Mouse (Mus musculus) kidney, embryonic 15.5 days (tissue): ENCODE results near the gene Spata9. TPM values are rescaled to one million over a fixed set of nuclear protein-coding genes. Genes with fewer than 3 reads are reported as not detected.
"Not testable (repeated sequence)": the region's sequence is repeated elsewhere in the genome, so short reads cannot be mapped to it uniquely, and the experiment has no call there.

Experiments
- ATAC-seq: fragments of 200-750 bp; cut with Nextera tagmentation; replicated peaks from 2 replicates; pipeline ENCODE4 v1.8.0; 2017; ENCODE audit warnings: moderate TSS enrichment; ENCODE audit not compliant: low FRiP score
- H3K27ac ChIP-seq: fragments of 300-500 bp; sonication (generic); 2 replicates; pipeline ENCODE4 v1.5.1; 2015; ENCODE audit warnings: mild to moderate bottlenecking, inconsistent platforms
- H3K27me3 ChIP-seq: fragments of 300-500 bp; sonication (generic); 2 replicates; pipeline ENCODE4 v1.6.1; 2015; ENCODE audit warnings: inconsistent platforms
- H3K36me3 ChIP-seq: fragments of 300-500 bp; sonication (generic); 2 replicates; pipeline ENCODE4 v1.6.1; 2015; ENCODE audit warnings: inconsistent platforms
- H3K4me1 ChIP-seq: fragments of 300-500 bp; sonication (generic); 2 replicates; pipeline ENCODE4 v1.6.1; 2015; ENCODE audit warnings: inconsistent platforms
- H3K4me2 ChIP-seq: fragments of 300-500 bp; sonication (generic); 2 replicates; pipeline ENCODE4 v1.6.1; 2015; ENCODE audit warnings: moderate library complexity, mild to moderate bottlenecking, inconsistent platforms
- H3K4me3 ChIP-seq: fragments of 300-500 bp; sonication (generic); replicated peaks from 2 replicates; pipeline ENCODE4 v1.5.1; 2015; ENCODE audit warnings: mild to moderate bottlenecking, inconsistent platforms
- H3K9ac ChIP-seq: fragments of 300-500 bp; sonication (generic); 2 replicates; pipeline ENCODE4 v1.6.1; 2015; ENCODE audit warnings: mild to moderate bottlenecking, inconsistent platforms
- H3K9me3 ChIP-seq: fragments of 300-500 bp; sonication (generic); replicated peaks from 2 replicates; pipeline ENCODE4 v1.6.1; 2016; ENCODE audit warnings: inconsistent platforms
- WGBS: fragments of 180-500 bp; shearing (Covaris S2); methylation state at CpG from one replicate; pipeline ENCODE4 v1.1.7; 2015; ENCODE audit warnings: mixed read lengths; 5-methylcytosine and 5-hydroxymethylcytosine counted together
- polyA plus RNA-seq: library from polyadenylated mRNA; unstranded; fragments of >200 nt; fragmentation: Nextera tagmentation; extraction: Ambion mirVana; gene quantifications from 2 replicates; pipeline ENCODE4 v1.2.1, GENCODE M21; 2015

Spata9 gene
- 0.84 and 0.87 TPM in 2 replicates for polyA plus RNA-seq

DNA sequence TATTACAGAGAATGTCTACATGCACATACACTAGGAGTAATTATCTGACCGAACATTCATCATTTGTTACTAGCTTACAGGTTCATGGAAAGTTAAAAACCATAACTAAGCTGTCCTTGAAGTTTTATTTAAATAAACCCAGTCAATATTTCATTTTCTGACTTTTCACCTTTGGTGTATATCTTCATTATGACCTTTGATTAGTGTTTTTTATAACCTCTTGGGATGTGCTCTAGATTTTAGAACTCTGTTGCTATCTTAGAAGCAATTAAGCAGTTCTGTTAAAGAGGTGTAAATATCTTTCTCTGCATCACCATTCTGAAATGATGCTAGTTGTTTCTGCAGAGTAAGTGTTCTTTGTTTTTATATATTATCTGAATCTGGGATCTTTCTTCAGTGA, at the start of gene Spata9:
Spata9 (plus strand) TSS at position 301 of the 400 bp plus-strand sequence.
- no peaks in the 10 kb centered on the region for H3K36me3 ChIP-seq
- H3K27ac ChIP-seq: no peak within 1 kb of the TSS
- no peak within 1 kb of the TSS for H3K9ac ChIP-seq
- H3K4me2 ChIP-seq: no peak within 1 kb of the TSS
- WGBS: 83% methylated on average over 1 of the region's 1 CpGs
- no peak for ATAC-seq
- peaks cover 6% of the 10 kb centered on the region for H3K9me3 ChIP-seq
- H3K4me1 ChIP-seq: no peaks in the 10 kb centered on the region
- no peaks in the 10 kb centered on the region for H3K27me3 ChIP-seq
- no peak within 1 kb of the TSS for H3K4me3 ChIP-seq

DNA sequence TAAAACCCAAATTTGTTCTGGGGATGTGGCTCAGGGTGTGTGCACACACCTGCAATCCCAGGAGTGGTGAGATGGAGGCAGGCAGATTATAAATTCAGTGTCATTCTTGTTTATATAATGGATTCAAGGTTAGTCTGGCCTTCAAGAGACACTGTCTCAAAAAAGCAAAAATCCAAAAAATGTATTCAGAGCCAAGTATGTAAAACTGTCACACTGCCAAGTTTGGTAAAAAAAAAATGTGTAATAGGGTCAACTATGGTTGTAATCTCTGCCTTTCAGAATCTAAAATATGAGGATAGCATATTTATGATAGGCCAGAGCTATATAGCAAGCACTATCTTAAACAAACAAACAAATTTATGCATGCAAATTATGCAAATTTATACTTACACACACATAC, 39.0 kb upstream of the Spata9 start:
- no peak overlapping the region for H3K27ac ChIP-seq
- no peak overlapping the region for H3K9ac ChIP-seq
- no peaks in the 10 kb centered on the region for H3K27me3 ChIP-seq
- H3K4me1 ChIP-seq: peaks cover 18% of the 10 kb centered on the region
- no peaks in the 10 kb centered on the region for H3K9me3 ChIP-seq
- peaks cover 30% of the 10 kb centered on the region for H3K36me3 ChIP-seq
- no peak for ATAC-seq
- no peak overlapping the region for H3K4me2 ChIP-seq
- no peak overlapping the region for H3K4me3 ChIP-seq

DNA sequence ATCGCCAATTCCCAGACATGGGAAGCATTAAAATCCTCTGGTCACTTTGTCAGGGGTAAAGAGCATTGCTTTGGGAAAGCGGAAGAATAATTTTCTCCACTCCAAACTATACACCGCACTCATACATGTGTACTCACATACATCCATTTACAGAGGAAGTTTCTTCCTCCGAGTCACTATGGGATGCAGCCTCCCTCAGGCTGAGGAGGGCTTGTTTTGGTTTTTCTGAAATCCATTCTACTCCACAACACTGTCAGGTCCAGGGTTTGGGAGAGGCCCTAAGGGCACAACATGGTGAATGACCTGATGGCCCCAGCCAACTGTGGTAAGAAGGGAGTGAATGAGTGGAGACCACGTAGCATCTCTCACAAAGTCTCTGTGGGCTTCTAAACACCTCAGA, 37.9 kb upstream of the Spata9 start:
- H3K27me3 ChIP-seq, H3K9me3 ChIP-seq, H3K27ac ChIP-seq, H3K4me3 ChIP-seq, H3K4me2 ChIP-seq, ATAC-seq, H3K9ac ChIP-seq: not testable (repeated sequence)
- Histone ChIP-seq H3K4me1 (peaks cover 18% of the 10 kb centered on the region), H3K36me3 (peaks cover 34% of the 10 kb centered on the region)
- 93% methylated on average over 5 of the region's 5 CpGs for WGBS

DNA sequence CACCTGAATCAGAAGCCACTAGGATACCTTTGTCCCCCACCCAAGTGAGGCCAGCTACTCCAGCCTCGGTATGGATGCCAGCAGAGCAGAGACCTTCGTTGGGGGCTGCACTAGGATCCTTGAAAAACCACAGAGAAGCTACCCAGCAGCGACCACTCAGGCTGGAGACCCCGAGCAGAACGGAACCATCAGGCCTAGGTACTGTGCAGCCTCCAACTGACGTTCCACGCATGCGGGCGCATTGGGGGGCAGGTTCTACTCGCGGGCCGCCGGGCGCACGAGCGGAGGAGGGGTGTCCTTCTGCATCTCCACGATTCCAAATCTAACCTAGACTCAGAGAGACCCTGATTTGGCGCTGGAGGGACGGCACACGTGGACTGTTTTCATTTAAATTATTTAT, 36.9 kb upstream of the Spata9 start:
- Histone ChIP-seq H3K4me3 (no peak overlapping the region), H3K36me3 (peaks cover 34% of the 10 kb centered on the region), H3K9ac (no peak overlapping the region), H3K27me3 (no peaks in the 10 kb centered on the region), H3K27ac (no peak overlapping the region), H3K4me1 (peaks cover 18% of the 10 kb centered on the region), H3K9me3 (no peaks in the 10 kb centered on the region), H3K4me2 (no peak overlapping the region)
- ATAC-seq: no peak
- 91% methylated on average over 20 of the region's 20 CpGs for WGBS

DNA sequence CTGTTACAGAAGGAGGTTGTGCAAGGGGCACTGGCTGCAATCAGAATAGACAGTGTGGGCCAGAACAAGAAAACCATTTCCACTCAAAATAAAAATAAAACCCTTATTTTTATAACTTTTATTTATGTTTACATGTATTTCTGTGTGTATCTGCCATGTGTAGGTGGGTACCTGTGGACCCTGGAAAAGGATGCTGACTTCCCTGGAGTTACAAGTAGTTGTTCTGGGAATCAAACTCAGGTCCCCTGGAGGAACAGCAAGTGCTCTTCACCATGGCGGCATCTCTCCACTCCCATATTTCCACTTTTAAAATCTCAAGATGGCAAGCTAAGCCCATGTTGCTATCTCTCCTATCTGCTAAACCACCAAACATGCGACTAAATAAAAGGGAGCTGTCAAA, 36.3 kb upstream of the Spata9 start:
- no peak overlapping the region for H3K9ac ChIP-seq
- peaks cover 34% of the 10 kb centered on the region for H3K36me3 ChIP-seq
- ATAC-seq: 0 out of 2 replicates have a peak, but pooled peaks have one; percentile 13
- no peak overlapping the region for H3K4me2 ChIP-seq
- no peak overlapping the region for H3K4me3 ChIP-seq
- no peaks in the 10 kb centered on the region for H3K27me3 ChIP-seq
- WGBS: 58% methylated on average over 2 of the region's 2 CpGs
- peaks cover 18% of the 10 kb centered on the region for H3K4me1 ChIP-seq
- peak overlapping the region; percentile 76 for H3K27ac ChIP-seq
- no peaks in the 10 kb centered on the region for H3K9me3 ChIP-seq

DNA sequence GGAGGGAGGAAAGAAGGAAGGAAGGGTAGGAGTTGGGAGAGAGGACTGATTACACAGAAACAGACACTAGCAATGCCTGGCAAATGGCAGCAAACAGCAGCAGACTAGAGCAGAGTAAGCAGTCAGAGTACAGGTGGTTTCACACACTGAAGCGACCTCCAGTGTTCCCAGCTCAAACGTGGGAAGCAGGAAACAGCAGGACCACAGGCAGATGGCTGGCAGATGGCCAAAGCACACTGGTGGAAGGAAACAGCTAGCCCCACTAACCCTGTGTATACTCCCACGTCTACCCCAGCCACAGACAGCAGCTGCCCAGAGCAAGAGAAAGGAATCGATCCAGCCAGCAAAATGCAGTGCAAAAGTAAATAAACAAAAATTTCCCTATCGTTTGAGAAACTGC, 35.9 kb upstream of the Spata9 start:
- Histone ChIP-seq H3K9ac (no peak overlapping the region), H3K27ac (peak overlapping the region; percentile 76), H3K4me2 (no peak overlapping the region), H3K27me3 (no peaks in the 10 kb centered on the region), H3K4me1 (peaks cover 18% of the 10 kb centered on the region), H3K36me3 (peaks cover 34% of the 10 kb centered on the region), H3K4me3 (no peak overlapping the region), H3K9me3 (no peaks in the 10 kb centered on the region)
- 6% methylated on average over 5 of the region's 5 CpGs for WGBS
- peak; percentile 96 for ATAC-seq

DNA sequence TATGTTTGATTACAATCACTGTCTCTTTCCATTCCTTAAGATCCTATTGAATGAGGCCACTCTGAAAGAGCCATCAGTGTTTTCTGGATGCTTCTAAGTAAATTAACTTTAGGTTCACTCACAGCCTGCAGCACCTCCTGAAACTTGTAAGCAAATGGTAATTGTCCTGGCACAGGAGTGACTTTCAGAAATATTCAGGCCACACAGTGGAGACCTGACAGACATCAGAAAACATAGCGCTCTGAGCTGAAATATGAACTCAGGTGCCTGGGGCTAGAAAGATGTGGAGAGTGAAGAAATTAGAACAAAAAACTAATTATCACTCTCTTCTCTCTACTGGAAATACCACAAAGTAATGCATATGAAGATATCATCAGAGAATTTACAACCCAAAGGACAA, 33.7 kb upstream of the Spata9 start:
- ATAC-seq: no peak
- no peak overlapping the region for H3K27ac ChIP-seq
- peaks cover 18% of the 10 kb centered on the region for H3K4me1 ChIP-seq

DNA sequence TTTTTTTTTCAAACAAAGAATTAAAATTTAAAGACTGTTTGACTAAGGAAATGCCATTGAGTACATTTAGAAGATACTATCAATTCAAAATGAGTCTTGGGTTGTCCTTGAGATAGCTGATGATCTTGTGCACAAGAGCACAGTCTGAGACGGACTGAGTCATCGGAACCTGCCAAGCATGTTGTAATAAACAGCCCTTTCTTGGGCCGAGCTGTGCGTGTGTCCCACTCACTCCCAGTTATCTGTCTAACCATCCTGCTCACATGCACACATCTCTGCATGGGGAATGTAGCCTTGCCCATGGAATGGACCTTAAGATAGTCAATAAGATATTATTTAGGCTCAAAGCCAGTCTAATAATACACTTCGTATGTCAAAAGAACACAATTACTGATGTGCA, 28.1 kb upstream of the Spata9 start:
- no peak overlapping the region for H3K4me2 ChIP-seq
- peaks cover 8% of the 10 kb centered on the region for H3K4me1 ChIP-seq
- no peaks in the 10 kb centered on the region for H3K9me3 ChIP-seq
- H3K4me3 ChIP-seq: no peak overlapping the region
- H3K36me3 ChIP-seq: peaks cover 26% of the 10 kb centered on the region
- WGBS: 88% methylated on average over 5 of the region's 5 CpGs
- no peak for ATAC-seq
- H3K27me3 ChIP-seq: no peaks in the 10 kb centered on the region
- H3K27ac ChIP-seq: no peak overlapping the region
- no peak overlapping the region for H3K9ac ChIP-seq

More for the DNA sequence above, 33.7 kb upstream of the Spata9 start:
- H3K4me3 ChIP-seq: no peak overlapping the region
- WGBS: 86% methylated on average over 1 of the region's 1 CpGs
- H3K9me3 ChIP-seq: no peaks in the 10 kb centered on the region
- H3K36me3 ChIP-seq: peaks cover 43% of the 10 kb centered on the region
- no peak overlapping the region for H3K9ac ChIP-seq
- H3K4me2 ChIP-seq: no peak overlapping the region
- H3K27me3 ChIP-seq: no peaks in the 10 kb centered on the region

DNA sequence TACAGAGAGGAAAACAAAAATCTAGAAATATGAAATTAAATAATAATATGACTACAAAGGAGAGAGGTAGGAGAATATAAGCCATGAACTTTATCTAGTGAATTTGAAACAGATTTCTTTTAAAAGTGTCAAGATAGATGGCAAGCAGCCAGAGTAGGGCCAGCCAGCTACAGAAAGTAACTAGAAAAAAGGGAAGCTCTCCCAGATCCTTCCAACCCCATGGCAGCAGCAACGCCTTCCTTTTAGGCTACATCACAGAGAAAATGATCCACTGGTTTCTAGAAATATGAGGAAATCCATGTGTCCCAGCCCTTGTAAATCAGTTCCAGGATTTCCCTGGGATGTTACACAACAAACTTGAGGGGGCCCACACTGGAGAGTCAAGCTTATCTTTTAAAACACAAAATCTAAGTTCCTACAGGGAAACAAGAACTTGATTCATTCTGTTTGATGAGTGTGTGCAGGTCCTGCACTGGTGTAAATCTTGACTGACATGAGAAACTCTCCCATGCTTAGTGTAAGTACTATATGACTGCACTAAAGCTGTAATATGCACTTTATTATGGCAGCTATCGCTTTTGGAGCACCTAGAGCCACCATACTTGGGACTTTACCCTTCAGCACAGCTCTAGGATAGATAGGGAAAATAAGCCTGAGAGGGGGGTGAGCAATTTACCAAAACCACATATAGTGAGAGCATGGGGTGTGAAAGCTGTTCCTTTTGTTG, 26.0 kb upstream of the Spata9 start:
- peaks cover 26% of the 10 kb centered on the region for H3K36me3 ChIP-seq
- H3K9me3 ChIP-seq: no peaks in the 10 kb centered on the region
- H3K4me1 ChIP-seq: peaks cover 13% of the 10 kb centered on the region
- no peak for ATAC-seq
- no peak overlapping the region for H3K9ac ChIP-seq
- no peaks in the 10 kb centered on the region for H3K27me3 ChIP-seq
- H3K4me3 ChIP-seq: peak overlapping the region; percentile 23
- H3K27ac ChIP-seq: 0 out of 2 replicates have a peak overlapping the region, but pooled peaks have one; percentile 6
- peak overlapping the region; percentile 44 for H3K4me2 ChIP-seq
- 60% methylated on average over 2 of the region's 2 CpGs for WGBS

DNA sequence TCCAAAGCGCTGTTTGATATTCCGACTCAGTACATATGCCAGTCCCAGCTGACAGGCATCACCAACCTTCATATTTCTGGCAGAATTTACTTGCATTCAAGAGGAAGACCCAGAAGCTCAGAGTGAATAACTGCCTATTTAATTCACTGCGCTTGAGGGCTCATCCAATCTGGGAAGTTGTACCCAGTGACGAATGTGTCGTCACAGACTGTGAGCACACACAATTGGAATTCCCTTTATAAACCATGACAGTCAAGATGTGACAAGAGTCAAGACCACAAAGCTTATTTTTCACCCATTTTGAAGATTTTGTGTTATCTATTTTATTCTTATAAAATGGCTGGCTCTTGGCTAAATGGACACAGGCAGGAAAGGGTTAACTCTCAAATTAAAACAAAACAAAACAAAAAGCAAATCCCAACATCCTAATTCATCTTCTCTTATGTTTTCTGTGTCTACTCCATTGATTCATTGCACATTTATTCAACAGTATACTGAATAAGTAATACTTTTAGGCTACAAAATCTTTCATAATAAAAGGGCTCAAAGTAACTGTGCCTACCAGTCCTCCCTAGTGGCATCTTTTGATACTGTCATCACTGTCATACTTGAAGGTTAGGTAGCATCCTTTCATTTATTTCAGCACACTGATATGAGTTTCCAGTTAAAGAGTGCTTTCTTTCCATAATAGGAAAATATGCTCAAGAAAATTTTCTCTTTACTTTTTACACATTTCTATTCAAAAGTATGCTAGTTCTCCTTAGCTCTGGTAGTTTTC, 25.2 kb upstream of the Spata9 start:
- peak overlapping the region; percentile 23 for H3K4me3 ChIP-seq
- H3K9ac ChIP-seq: no peak overlapping the region

DNA sequence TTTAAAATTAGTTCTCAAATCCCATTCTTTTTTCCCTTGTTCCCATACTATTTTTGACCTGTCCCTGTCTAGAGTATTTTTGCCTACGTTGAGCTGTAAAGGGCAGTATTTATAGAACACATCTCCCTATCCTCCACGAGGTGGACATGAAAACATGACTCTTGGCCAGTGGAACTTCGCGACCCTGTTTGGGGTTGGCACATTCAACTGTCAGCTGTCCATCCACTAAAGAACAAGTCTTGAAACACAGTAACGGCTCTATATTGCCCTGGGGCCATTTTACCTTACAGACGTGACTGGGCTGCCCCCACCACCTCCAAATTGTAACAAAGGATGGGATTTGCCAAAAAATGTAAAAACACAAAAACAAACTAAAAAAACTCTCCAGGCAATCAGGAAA, 24.2 kb upstream of the Spata9 start:
- Histone ChIP-seq H3K4me1 (peaks cover 13% of the 10 kb centered on the region), H3K4me3 (peak overlapping the region; percentile 88), H3K9ac (peak overlapping the region; percentile 94), H3K9me3 (no peaks in the 10 kb centered on the region), H3K27ac (peak overlapping the region; percentile 99), H3K4me2 (peak overlapping the region; percentile 71), H3K27me3 (no peaks in the 10 kb centered on the region), H3K36me3 (peaks cover 21% of the 10 kb centered on the region)
- WGBS: 0% methylated on average over 6 of the region's 6 CpGs
- peak; percentile 19; the same call in 1 of the 2 replicates for ATAC-seq

More for the DNA sequence above, 25.2 kb upstream of the Spata9 start:
- ATAC-seq: no peak
- Histone ChIP-seq H3K27ac (0 out of 2 replicates have a peak overlapping the region, but pooled peaks have one; percentile 6), H3K4me2 (peak overlapping the region; percentile 44), H3K9me3 (no peaks in the 10 kb centered on the region), H3K36me3 (peaks cover 26% of the 10 kb centered on the region), H3K27me3 (no peaks in the 10 kb centered on the region), H3K4me1 (peaks cover 13% of the 10 kb centered on the region)
- WGBS: 77% methylated on average over 5 of the region's 5 CpGs
